Mouse (Mus musculus) intestine, embryonic 14.5 days (tissue): ENCODE results near the gene Cdk6. TPM values are rescaled to one million over a fixed set of nuclear protein-coding genes. Genes with fewer than 3 reads are reported as not detected.

ENCODE experiments used
- ATAC-seq: fragments of 200-750 bp; cut with Nextera tagmentation; replicated peaks from 2 replicates; pipeline ENCODE4 v1.8.0; 2017; ENCODE audit warnings: low read depth, moderate number of reproducible peaks, moderate TSS enrichment, moderate library complexity; ENCODE audit not compliant: low FRiP score, low TSS enrichment
- DNase-seq: peaks from one replicate; pipeline ENCODE4 v3.0.0-alpha.2; 2018; ENCODE audit warnings: low spot score
- H3K27ac ChIP-seq: fragments of 300-500 bp; sonication (generic); 2 replicates; pipeline ENCODE4 v1.5.1; 2014; ENCODE audit warnings: low read depth, mild to moderate bottlenecking, control low read depth
- H3K27me3 ChIP-seq: fragments of 300-500 bp; sonication (generic); replicated peaks from 2 replicates; pipeline ENCODE4 v1.6.1; 2014; ENCODE audit warnings: low read length, control low read depth; ENCODE audit not compliant: control insufficient read depth, insufficient read depth
- H3K36me3 ChIP-seq: fragments of 300-500 bp; sonication (generic); 2 replicates; pipeline ENCODE4 v1.6.1; 2014; ENCODE audit warnings: low read length, control low read depth; ENCODE audit not compliant: control insufficient read depth, insufficient read depth
- H3K4me1 ChIP-seq: fragments of 300-500 bp; sonication (generic); replicated peaks from 2 replicates; pipeline ENCODE4 v1.6.1; 2014; ENCODE audit warnings: low read length, control low read depth, mixed read lengths; ENCODE audit not compliant: control insufficient read depth, insufficient read depth
- H3K4me2 ChIP-seq: fragments of 300-500 bp; sonication (generic); 2 replicates; pipeline ENCODE4 v1.6.1; 2014; ENCODE audit warnings: low read length
- H3K4me3 ChIP-seq: fragments of 300-500 bp; sonication (generic); 2 replicates; pipeline ENCODE4 v1.5.1; 2014; ENCODE audit warnings: low read depth, low read length, control low read depth, mixed read lengths
- H3K9ac ChIP-seq: fragments of 300-500 bp; sonication (generic); 2 replicates; pipeline ENCODE4 v1.6.1; 2014; ENCODE audit warnings: mild to moderate bottlenecking, low read length
- H3K9me3 ChIP-seq: fragments of 300-500 bp; sonication (generic); 2 replicates; pipeline ENCODE4 v1.6.1; 2016; ENCODE audit warnings: low read length, control low read depth; ENCODE audit not compliant: control insufficient read depth
- WGBS: fragments of 180-500 bp; shearing (Covaris S2); extraction: QIAGEN DNeasy Blood & Tissue Kit; methylation state at CpG from one replicate; pipeline ENCODE4 v1.1.7; 2014; 5-methylcytosine and 5-hydroxymethylcytosine counted together
- polyA plus RNA-seq: library from polyadenylated mRNA; unstranded; fragments of >200 nt; fragmentation: Nextera tagmentation; extraction: Ambion mirVana; gene quantifications from 2 replicates; pipeline ENCODE4 v1.2.1, GENCODE M21; 2014

Cdk6 gene
- polyA plus RNA-seq, 1 experiment from 2014 or later = 41.3 TPM

DNA sequence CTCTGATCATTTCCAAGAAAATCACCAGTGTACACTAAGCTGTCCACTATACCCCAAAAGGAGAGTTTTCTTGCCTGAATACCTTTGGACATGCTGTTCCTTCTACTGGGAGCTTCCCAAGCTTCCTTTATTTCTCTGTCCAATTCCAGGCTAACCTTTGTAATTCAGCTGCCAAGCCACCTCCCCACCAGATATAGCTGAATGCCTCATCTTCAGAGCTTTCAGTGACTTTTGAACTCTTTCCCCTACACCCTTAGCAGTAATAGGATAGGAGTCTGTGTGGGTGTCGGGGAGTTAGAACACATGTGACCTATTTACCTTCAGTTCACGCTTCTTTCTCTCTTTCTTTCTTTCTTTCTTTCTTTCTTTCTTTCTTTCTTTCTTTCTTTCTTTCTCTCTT lies 34.9 kb downstream of the Cdk6 start:
- no peak overlapping the region for H3K27ac ChIP-seq
- no peak for DNase-seq
- no peaks in the 10 kb centered on the region for H3K27me3 ChIP-seq
- H3K9me3 ChIP-seq = no peaks in the 10 kb centered on the region
- 93% methylated on average over 2 of the region's 2 CpGs for WGBS
- peaks cover 9% of the 10 kb centered on the region; the same call in 1 of the 2 replicates for H3K4me1 ChIP-seq
- no peak overlapping the region for H3K9ac ChIP-seq
- no peaks in the 10 kb centered on the region for H3K36me3 ChIP-seq
- ATAC-seq = no peak
- H3K4me2 ChIP-seq = no peak overlapping the region
- H3K4me3 ChIP-seq = no peak overlapping the region

DNA sequence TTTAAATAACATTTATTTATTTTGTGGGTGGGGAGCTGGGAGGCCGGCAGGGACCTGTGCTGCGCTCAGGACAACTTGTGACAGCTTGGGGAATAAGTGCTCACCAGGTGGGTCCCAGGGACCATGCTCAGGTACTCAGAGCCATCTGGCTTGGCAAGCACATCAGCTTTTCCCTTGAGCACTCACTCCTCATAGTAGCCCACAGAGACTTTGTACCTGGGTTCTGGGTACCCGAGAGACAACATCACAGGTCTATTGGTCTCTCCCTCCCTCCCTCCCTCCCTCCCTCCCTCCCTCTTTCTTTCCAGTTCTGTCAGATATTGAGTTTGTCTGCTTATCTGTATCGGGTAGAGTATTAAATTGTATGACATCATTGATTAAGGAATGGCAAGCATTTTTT lies 38.0 kb downstream of the Cdk6 start:
- H3K9me3 ChIP-seq = no peaks in the 10 kb centered on the region
- H3K36me3 ChIP-seq = no peaks in the 10 kb centered on the region
- H3K4me2 ChIP-seq = no peak overlapping the region
- peaks cover 9% of the 10 kb centered on the region; the same call in 1 of the 2 replicates for H3K4me1 ChIP-seq
- no peak overlapping the region for H3K27ac ChIP-seq
- ATAC-seq = no peak
- H3K27me3 ChIP-seq = no peaks in the 10 kb centered on the region
- H3K9ac ChIP-seq = no peak overlapping the region
- H3K4me3 ChIP-seq = no peak overlapping the region
- 75% methylated on average over 4 of the region's 4 CpGs for WGBS
- no peak for DNase-seq

DNA sequence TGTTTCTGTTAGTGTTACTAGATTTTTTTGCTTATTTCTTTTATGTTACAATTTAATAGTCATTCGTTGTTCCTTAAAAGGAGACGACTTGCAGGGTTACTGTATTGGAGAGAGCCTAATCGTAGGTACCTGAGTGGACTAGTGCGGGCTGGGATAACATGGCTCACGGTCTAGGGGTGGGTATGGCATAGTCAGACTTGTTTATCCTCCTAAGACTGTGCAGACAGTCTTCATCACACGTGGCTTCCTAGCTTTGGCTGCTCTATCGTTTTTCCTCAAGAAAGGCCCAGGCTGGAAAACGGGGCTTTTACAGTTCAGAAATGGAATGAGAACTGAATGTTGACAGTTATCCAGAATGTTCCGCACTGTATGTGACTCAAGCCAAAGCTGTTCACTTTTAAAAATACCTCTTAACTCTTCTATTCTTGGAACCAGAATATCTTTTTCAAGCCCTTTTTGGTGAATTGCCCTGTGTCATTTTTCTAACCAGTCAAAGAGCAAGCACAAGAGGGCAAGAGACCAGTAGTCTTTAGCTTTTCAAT lies 39.5 kb downstream of the Cdk6 start:
- Histone ChIP-seq H3K36me3 (no peaks in the 10 kb centered on the region), H3K27ac (no peak overlapping the region), H3K4me1 (peaks cover 10% of the 10 kb centered on the region; the same call in 1 of the 2 replicates), H3K4me3 (no peak overlapping the region), H3K27me3 (no peaks in the 10 kb centered on the region), H3K4me2 (no peak overlapping the region), H3K9me3 (no peaks in the 10 kb centered on the region), H3K9ac (no peak overlapping the region)
- DNase-seq = no peak
- 73% methylated on average over 9 of the region's 9 CpGs for WGBS
- no peak for ATAC-seq

DNA sequence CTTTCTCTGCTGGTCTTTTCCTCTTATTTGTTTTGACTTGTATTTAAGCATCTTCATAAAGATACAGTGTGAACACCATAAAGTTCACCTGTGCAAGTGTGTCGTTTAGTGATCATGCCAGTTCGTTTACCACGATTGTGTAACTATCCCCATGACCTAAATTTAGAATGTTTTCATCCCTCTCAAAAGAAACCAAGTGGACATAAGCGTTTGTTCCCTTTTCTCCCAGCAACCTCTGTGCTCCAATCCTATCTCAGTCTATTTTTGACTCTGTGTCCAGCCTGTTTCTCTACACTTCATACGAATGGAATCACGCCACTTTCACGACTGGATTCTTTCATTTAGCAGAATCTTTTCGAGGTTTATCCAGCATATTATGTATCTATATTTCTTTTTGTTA lies 40.5 kb downstream of the Cdk6 start:
- ATAC-seq = no peak
- no peak overlapping the region for H3K4me3 ChIP-seq

DNA sequence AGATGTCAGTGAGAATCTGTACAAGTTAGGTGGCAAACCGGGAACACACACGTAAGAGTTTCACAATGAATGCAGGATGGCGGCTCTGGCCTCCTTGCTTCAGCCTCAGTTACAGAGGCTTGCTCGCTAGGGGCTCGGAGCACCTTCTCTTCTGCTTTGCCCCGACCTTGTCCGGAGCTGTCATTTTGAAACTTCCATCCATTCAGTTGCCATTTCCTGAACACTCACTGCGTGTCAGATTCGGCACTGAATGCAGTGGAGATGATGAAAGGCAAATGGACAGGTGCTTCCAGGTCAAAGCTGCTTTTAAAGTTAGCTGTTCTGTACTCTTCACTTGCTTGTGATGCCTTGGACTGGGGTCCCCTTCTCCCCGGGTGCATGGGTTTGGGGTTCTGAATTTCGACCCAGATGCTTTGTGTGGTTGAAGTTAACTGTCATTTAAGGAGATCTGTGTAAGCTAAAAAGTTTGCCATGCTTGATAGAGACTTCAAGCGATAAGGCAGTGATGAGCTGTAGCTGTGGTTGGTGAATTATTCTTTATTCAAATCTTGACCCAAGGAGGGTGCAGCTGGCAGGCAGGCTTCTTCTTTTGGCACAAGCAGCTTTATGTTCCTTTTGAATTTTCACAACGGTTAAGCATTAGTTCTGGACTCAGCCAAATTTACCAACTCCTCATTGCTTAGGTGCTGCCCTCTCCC lies 41.2 kb downstream of the Cdk6 start:
- DNase-seq = no peak
- Histone ChIP-seq H3K36me3 (no peaks in the 10 kb centered on the region), H3K4me2 (no peak overlapping the region), H3K9ac (no peak overlapping the region), H3K4me1 (peaks cover 20% of the 10 kb centered on the region), H3K27ac (no peak overlapping the region), H3K4me3 (no peak overlapping the region), H3K27me3 (no peaks in the 10 kb centered on the region), H3K9me3 (no peaks in the 10 kb centered on the region)
- 83% methylated on average over 13 of the region's 13 CpGs for WGBS
- ATAC-seq = no peak

More for the DNA sequence above, 40.5 kb downstream of the Cdk6 start:
- 86% methylated on average over 8 of the region's 8 CpGs for WGBS
- DNase-seq = no peak
- no peak overlapping the region for H3K4me2 ChIP-seq
- no peak overlapping the region for H3K27ac ChIP-seq
- no peaks in the 10 kb centered on the region for H3K27me3 ChIP-seq
- no peak overlapping the region for H3K9ac ChIP-seq
- H3K36me3 ChIP-seq = no peaks in the 10 kb centered on the region
- no peaks in the 10 kb centered on the region for H3K9me3 ChIP-seq
- H3K4me1 ChIP-seq = peaks cover 20% of the 10 kb centered on the region

DNA sequence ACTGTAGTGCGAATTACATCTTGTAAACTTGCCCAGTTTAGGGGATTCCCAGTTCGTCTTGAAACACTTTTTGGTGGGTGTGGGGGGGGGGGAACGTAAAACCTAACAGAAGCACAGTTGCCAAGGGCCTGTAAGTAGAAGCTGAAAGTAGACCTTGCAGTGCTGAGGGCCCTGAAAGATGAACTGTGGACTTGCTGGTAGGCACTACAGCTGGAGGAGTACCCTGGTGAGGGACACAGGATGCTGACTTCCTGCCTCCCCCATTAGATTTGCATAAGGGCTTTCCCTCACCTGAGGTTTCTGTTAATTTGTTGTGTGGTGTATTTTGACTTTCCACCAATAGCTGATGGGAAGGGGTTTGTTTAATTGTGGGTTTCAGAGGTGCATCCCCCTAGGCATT lies 42.3 kb downstream of the Cdk6 start:
- WGBS = 66% methylated on average over 3 of the region's 3 CpGs
- H3K27ac ChIP-seq = no peak overlapping the region
- H3K9ac ChIP-seq = no peak overlapping the region
- H3K4me1 ChIP-seq = peaks cover 20% of the 10 kb centered on the region
- no peak overlapping the region for H3K4me3 ChIP-seq
- no peak for ATAC-seq
- no peaks in the 10 kb centered on the region for H3K27me3 ChIP-seq
- H3K9me3 ChIP-seq = no peaks in the 10 kb centered on the region
- DNase-seq = no peak
- no peaks in the 10 kb centered on the region for H3K36me3 ChIP-seq
- no peak overlapping the region for H3K4me2 ChIP-seq

DNA sequence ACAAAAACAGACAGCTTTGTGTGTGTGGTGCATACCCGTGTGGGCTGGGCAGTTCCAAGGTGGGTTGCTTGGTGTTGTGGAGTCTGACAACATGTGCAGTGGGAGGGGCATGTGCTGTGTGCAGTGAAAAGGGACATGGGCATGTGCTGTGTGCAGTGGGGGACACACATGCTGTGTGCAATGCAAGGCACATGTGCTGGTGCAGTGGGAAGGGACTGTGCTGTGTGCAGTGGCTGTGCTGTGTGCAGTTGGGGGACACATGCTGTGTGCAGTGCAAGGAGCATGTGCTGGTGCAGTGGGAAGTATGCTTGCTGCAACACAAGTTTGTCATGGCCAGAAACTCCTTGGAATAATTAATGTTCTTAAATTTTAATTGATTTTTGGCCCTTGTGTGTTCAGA lies 43.8 kb downstream of the Cdk6 start:
- Histone ChIP-seq H3K4me2 (no peak overlapping the region), H3K4me1 (peaks cover 18% of the 10 kb centered on the region), H3K9me3 (no peaks in the 10 kb centered on the region), H3K9ac (no peak overlapping the region), H3K36me3 (no peaks in the 10 kb centered on the region), H3K27me3 (no peaks in the 10 kb centered on the region), H3K27ac (no peak overlapping the region), H3K4me3 (no peak overlapping the region)
- ATAC-seq = no peak
- DNase-seq = no peak
- 66% methylated on average over 1 of the region's 1 CpGs for WGBS

DNA sequence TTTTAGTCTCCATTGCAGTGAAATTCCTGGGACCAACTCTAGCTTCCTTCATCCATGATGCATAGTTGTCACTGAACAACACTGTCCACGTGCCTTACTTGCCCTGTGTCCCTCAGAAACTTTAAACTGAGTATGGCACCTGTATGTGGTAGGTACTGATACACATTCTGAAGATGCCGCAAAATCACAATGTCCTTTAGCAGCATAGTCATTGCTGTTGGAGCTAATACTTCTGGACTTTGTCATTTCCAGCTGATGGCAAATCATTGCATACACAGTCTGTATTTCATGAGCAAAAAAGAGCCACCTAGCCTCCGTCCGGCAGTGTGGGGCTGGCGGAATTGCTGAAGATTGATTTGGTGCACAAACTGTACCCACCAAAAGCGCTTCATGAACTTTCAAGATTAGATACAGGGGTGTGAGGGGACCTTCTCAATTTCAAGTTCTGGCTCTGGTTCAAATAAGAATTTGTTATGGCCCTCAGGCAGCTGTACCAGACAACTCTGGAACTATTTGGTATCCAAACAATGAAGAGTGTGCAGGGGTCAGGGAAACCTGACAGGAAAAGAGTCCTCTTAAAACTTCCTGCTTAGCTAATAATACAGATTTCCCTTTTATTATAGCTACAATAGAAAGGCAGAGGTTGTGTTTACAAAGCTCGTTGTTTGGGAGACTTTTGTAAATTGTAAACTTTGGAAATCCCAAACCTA lies 44.9 kb downstream of the Cdk6 start:
- peaks cover 2% of the 10 kb centered on the region for H3K36me3 ChIP-seq
- no peak for ATAC-seq
- H3K4me1 ChIP-seq = peaks cover 14% of the 10 kb centered on the region
- H3K9me3 ChIP-seq = no peaks in the 10 kb centered on the region
- no peak for DNase-seq
- WGBS = 46% methylated on average over 7 of the region's 7 CpGs
- no peak overlapping the region for H3K4me2 ChIP-seq
- no peak overlapping the region for H3K9ac ChIP-seq
- H3K27ac ChIP-seq = no peak overlapping the region
- H3K4me3 ChIP-seq = no peak overlapping the region
- H3K27me3 ChIP-seq = no peaks in the 10 kb centered on the region
